Mouse (Mus musculus) C2C12 (cell line): ENCODE measurements around the gene Wnk1.

ENCODE experiments used
- CTCF ChIP-seq: IDR thresholded peaks from one replicate; pipeline ENCODE4 v1.5.1; 2011; ENCODE audit not compliant: control insufficient read depth, insufficient read depth, insufficient read length
- USF1 ChIP-seq: IDR thresholded peaks from one replicate; pipeline ENCODE4 v1.6.1; 2011; ENCODE audit warnings: low read depth, mild to moderate bottlenecking, control low read depth, moderate library complexity

GRCm38 (mm10) chr6:120079547-120079946 lies 41.1 kb upstream of the Wnk1 start:
- TF ChIP-seq CTCF = no peak
- TF ChIP-seq USF1 = no peak
